Mouse (Mus musculus) hindbrain, embryonic 10.5 days (tissue): ENCODE measurements around the gene Hcrtr2. TPM values are rescaled to one million over a fixed set of nuclear protein-coding genes. Genes with fewer than 3 reads are reported as not detected.

Source experiments
- DNase-seq: peaks from one replicate; pipeline ENCODE4 v3.0.0-alpha.2; 2017; ENCODE audit warnings: low spot score
- H3K27ac ChIP-seq: fragments of 300-500 bp; sonication (generic); 2 replicates; pipeline ENCODE4 v1.5.1; 2016; ENCODE audit warnings: mild to moderate bottlenecking, moderate library complexity
- H3K27me3 ChIP-seq: fragments of 300-500 bp; sonication (generic); 2 replicates; pipeline ENCODE4 v1.6.1; 2016; ENCODE audit warnings: mild to moderate bottlenecking; ENCODE audit not compliant: poor library complexity, insufficient read depth, severe bottlenecking
- H3K36me3 ChIP-seq: fragments of 300-500 bp; sonication (generic); 2 replicates; pipeline ENCODE4 v1.6.1; 2016; ENCODE audit warnings: mild to moderate bottlenecking, moderate library complexity
- H3K4me1 ChIP-seq: fragments of 300-500 bp; sonication (generic); replicated peaks from 2 replicates; pipeline ENCODE4 v1.6.1; 2016; ENCODE audit warnings: mild to moderate bottlenecking
- H3K4me3 ChIP-seq: fragments of 300-500 bp; sonication (generic); 2 replicates; pipeline ENCODE4 v1.5.1; 2016; ENCODE audit warnings: mild to moderate bottlenecking, moderate library complexity
- H3K9me3 ChIP-seq: fragments of 300-500 bp; sonication (generic); 2 replicates; pipeline ENCODE4 v1.6.1; 2016; ENCODE audit warnings: mild to moderate bottlenecking, moderate library complexity
- WGBS: fragments of 180-500 bp; shearing (Covaris S2); methylation state at CpG from one replicate; pipeline ENCODE4 v1.1.7; 2016; 5-methylcytosine and 5-hydroxymethylcytosine counted together
- polyA plus RNA-seq: library from polyadenylated mRNA; unstranded; fragments of >200 nt; fragmentation: Nextera tagmentation; extraction: Ambion mirVana; gene quantifications from 2 replicates; pipeline ENCODE4 v1.2.1, GENCODE M21; 2016

The Hcrtr2 gene
- 0.39 and 0.46 TPM in 2 replicates for polyA plus RNA-seq

- Histone ChIP-seq H3K4me3 (peak within 1 kb of the TSS; percentile 58), H3K27me3 (peaks cover 45% of the 10 kb centered on the region), H3K27ac (no peak within 1 kb of the TSS; the same call in 1 of the 2 replicates), H3K9me3 (no peaks in the 10 kb centered on the region), H3K4me1 (peaks cover 15% of the 10 kb centered on the region), H3K36me3 (no peaks in the 10 kb centered on the region)
- no peak for DNase-seq
- WGBS: 75% methylated on average over 6 of the region's 6 CpGs
These were observed at the start of gene Hcrtr2 for GRCm38 (mm10) chr9:76323756-76324155. Gene Hcrtr2, minus strand, starts transcription at chr9:76323856.

GRCm38 (mm10) chr9:76364874-76365273, 41.2 kb upstream of the Hcrtr2 start:
- H3K27ac ChIP-seq: no peak overlapping the region
- no peaks in the 10 kb centered on the region for H3K27me3 ChIP-seq

GRCm38 (mm10) chr9:76360374-76360773, 36.7 kb upstream of the Hcrtr2 start:
- Histone ChIP-seq H3K9me3 (no peaks in the 10 kb centered on the region), H3K36me3 (no peaks in the 10 kb centered on the region), H3K4me3 (no peak overlapping the region), H3K27me3 (no peaks in the 10 kb centered on the region), H3K27ac (no peak overlapping the region), H3K4me1 (no peaks in the 10 kb centered on the region)
- DNase-seq: no peak

More at GRCm38 (mm10) chr9:76364874-76365273, 41.2 kb upstream of the Hcrtr2 start:
- 89% methylated on average over 6 of the region's 6 CpGs for WGBS
- H3K9me3 ChIP-seq: no peaks in the 10 kb centered on the region
- no peaks in the 10 kb centered on the region for H3K4me1 ChIP-seq
- H3K36me3 ChIP-seq: no peaks in the 10 kb centered on the region
- no peak for DNase-seq
- H3K4me3 ChIP-seq: no peak overlapping the region

DNA sequence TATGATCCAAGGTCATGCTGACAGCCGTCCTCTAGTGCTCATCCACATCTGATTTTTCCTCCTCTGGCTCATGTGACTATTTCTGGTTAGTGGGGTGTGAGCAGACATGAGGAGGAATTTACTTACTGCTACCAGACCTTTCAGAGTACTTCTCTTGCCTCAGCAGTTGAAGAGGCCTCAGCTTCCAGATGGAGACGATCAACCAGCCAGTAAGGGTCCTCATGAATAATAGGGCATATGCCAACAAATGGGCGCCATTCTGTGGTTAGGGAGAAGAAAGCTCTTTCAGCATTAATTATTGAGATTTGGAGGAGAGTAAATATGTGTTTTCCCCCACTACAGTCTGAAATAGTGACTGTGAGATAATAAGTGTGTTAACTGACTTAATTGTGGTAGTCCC, 28.7 kb upstream of the Hcrtr2 start:
- Histone ChIP-seq H3K27me3 (no peaks in the 10 kb centered on the region), H3K36me3 (no peaks in the 10 kb centered on the region), H3K27ac (no peak overlapping the region), H3K4me1 (no peaks in the 10 kb centered on the region), H3K9me3 (no peaks in the 10 kb centered on the region), H3K4me3 (no peak overlapping the region)
- DNase-seq: no peak
- 80% methylated on average over 3 of the region's 3 CpGs for WGBS

GRCm38 (mm10) chr9:76347298-76347697, 23.6 kb upstream of the Hcrtr2 start:
- no peaks in the 10 kb centered on the region for H3K36me3 ChIP-seq
- no peaks in the 10 kb centered on the region for H3K4me1 ChIP-seq
- no peak overlapping the region for H3K4me3 ChIP-seq
- H3K27me3 ChIP-seq: no peaks in the 10 kb centered on the region
- no peaks in the 10 kb centered on the region for H3K9me3 ChIP-seq
- no peak for DNase-seq
- H3K27ac ChIP-seq: no peak overlapping the region
- 93% methylated on average over 1 of the region's 1 CpGs for WGBS

DNA sequence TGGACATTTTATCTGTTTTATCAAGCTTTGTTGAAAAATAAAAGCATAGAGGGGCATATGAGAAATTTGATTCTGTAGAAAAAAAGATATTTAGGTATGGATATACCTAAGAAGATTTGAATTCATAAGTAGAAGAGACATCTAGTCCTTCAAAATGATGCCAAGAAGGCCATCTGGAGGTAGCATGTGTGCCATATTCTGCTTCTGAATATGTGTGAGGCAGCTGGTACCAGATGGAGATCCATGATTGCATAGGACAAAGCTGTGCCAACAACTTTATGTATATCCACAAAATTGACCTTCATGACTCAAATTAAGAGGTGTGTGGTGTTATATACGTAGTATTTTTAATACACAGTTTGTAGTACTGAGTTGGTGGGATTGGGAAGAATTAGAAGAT, 7.4 kb upstream of the Hcrtr2 start:
- DNase-seq: no peak
- Histone ChIP-seq H3K9me3 (peaks cover 2% of the 10 kb centered on the region; the same call in 1 of the 2 replicates), H3K4me1 (no peaks in the 10 kb centered on the region), H3K27ac (no peak overlapping the region), H3K27me3 (no peaks in the 10 kb centered on the region), H3K4me3 (no peak overlapping the region), H3K36me3 (no peaks in the 10 kb centered on the region)
- 78% methylated on average over 1 of the region's 1 CpGs for WGBS

DNA sequence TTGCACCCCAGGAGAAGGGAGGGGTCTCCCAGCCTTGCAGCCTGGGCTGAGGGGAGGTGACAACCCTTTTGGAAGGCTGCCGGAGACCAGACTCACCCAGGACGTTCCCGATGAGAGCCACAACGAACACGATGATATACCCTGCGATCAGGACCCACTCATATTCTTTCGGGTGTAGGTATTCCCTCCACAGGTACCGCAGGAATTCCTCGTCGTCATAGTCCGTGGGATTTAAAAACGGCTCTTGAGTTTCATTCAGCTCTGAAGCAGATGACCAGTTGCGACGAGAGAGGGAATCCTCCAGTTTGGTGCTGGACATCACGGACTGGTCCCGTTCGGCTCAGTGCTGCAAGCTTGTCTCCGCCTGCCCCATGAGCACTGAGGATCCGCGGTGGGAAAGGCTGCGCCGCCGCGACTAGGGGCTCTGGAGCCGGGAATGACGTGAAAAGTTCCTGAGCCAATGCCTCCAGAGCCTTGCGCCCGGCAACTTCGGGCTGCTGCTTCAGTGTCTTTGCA, 412 bp downstream of the Hcrtr2 start:
- H3K36me3 ChIP-seq: no peaks in the 10 kb centered on the region
- WGBS: under 1% methylated on average over 29 of the region's 29 CpGs
- H3K4me3 ChIP-seq: peak overlapping the region; percentile 58
- peaks cover 15% of the 10 kb centered on the region for H3K4me1 ChIP-seq
- H3K9me3 ChIP-seq: no peaks in the 10 kb centered on the region
- H3K27ac ChIP-seq: no peak overlapping the region; the same call in 1 of the 2 replicates
- peak; percentile 61 for DNase-seq
- H3K27me3 ChIP-seq: peaks cover 45% of the 10 kb centered on the region

DNA sequence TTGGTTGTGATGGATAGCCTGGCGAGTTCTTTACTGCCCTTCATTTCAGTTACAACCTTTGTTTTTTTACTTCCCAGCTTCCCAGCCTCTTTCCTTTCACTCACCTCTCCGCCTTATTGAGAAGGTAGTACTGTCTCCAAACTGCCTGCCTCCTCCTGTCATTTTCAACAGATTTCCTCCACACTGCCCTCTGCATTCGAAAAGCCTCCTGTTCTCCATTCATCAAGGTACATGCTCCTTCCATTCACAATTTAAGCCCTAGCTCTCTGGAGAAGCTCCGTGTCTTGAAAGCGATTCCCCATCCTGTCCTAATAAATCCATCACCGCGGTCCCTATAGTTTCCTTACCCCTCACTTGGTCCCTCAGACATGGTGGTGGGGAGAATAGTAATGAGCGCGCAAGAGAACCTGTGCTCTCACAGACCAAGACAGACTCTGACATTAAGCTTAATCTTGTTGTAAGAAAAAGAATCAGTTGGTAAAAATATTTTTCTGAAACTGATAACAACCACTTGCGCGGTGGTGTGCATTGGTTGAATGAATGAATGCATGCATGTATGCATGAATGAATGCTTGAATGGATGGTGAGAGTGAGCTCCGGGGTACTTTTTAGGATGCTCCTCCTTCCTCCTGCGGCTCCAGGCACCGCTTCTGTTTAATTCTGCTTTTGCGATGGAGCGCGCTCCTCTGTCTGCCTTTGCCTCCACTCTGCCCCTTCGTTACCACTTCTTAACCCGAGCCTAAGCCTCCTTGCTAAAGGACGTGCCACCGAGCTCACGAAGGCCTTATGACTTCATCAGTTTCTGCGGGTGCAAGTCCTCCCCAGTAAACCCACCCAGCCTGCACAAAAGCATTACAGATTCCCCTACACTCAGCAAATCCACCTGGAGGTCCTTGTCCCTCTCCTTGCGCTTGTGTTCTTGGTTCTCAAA, 1.3 kb downstream of the Hcrtr2 start:
- peak; percentile 17 for DNase-seq
- Histone ChIP-seq H3K9me3 (no peaks in the 10 kb centered on the region), H3K27me3 (peaks cover 45% of the 10 kb centered on the region), H3K36me3 (no peaks in the 10 kb centered on the region), H3K4me1 (peaks cover 15% of the 10 kb centered on the region), H3K4me3 (peak overlapping the region; percentile 58), H3K27ac (no peak overlapping the region)
- whole genome bisulfite sequencing: 6% methylated on average over 24 of the region's 24 CpGs

DNA sequence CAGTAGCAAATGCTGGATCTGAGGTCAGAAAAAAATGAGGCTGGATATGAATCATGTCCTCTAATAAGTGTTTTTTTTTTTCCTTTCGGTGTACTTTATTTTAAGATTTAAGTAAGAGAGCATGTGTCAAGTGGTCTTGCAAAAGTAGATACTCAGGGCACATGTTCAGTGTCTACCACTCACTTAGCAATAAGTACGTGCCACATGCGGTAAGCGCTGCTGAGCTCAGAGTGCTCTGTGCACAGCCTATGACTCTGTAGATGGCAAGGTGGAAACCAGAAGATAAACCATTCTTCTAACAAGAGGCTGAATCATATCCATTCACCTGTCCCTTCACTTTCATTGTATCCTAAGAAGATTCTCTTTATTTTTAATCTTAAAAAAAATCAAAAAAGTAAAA, 2.1 kb downstream of the Hcrtr2 start:
- Histone ChIP-seq H3K4me3 (no peak overlapping the region), H3K4me1 (peaks cover 15% of the 10 kb centered on the region), H3K9me3 (no peaks in the 10 kb centered on the region), H3K27me3 (peaks cover 45% of the 10 kb centered on the region), H3K36me3 (no peaks in the 10 kb centered on the region), H3K27ac (no peak overlapping the region)
- DNase-seq: no peak
- WGBS: 91% methylated on average over 4 of the region's 4 CpGs

DNA sequence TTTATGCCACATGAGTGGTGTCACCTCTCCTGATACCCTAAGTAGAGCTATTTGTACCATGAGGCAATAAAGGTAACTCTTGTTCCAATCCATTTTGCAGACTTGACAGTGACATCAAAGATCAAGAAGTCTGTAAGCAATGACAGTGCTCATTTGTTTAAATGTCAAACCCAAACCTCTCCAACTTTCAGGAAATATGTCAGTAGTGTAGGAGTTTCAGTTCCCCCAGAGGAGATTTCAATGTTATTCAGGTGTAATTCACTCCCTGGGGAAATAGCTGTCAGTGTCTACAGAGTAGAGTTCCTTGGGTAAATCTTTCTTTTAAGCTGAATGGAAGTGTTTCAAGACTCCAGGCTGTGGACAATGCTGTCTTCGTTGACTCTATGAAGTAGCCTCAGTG, 2.9 kb downstream of the Hcrtr2 start:
- DNase-seq: no peak
- H3K27me3 ChIP-seq: peaks cover 45% of the 10 kb centered on the region
- WGBS: 78% methylated on average over 1 of the region's 1 CpGs
- H3K27ac ChIP-seq: no peak overlapping the region
- H3K4me3 ChIP-seq: no peak overlapping the region
- peaks cover 15% of the 10 kb centered on the region for H3K4me1 ChIP-seq
- no peaks in the 10 kb centered on the region for H3K36me3 ChIP-seq
- H3K9me3 ChIP-seq: no peaks in the 10 kb centered on the region

DNA sequence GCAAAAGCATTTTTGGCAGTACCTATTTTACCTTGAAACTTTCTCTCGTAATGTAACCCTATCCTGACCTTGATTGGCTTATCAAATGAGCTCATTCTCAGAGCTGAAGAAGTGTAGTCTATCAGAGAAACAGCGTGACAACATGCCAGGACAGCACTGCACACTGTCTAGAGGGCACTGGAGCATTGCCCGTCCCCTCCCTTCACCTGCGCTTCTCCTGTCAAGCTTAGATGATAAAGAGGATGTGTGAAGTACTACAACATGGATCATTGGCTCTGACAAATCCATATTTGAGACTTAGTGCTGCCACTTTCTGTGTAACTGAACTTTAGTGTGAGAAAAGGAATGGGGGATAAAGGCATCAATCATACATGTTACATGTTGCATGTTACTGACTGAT, 5.4 kb downstream of the Hcrtr2 start:
- no peak overlapping the region for H3K27ac ChIP-seq
- no peak overlapping the region for H3K4me3 ChIP-seq
- no peaks in the 10 kb centered on the region for H3K36me3 ChIP-seq
- peaks cover 11% of the 10 kb centered on the region for H3K4me1 ChIP-seq
- no peaks in the 10 kb centered on the region for H3K9me3 ChIP-seq
- WGBS: 90% methylated on average over 4 of the region's 4 CpGs
- H3K27me3 ChIP-seq: peaks cover 29% of the 10 kb centered on the region
- no peak for DNase-seq

DNA sequence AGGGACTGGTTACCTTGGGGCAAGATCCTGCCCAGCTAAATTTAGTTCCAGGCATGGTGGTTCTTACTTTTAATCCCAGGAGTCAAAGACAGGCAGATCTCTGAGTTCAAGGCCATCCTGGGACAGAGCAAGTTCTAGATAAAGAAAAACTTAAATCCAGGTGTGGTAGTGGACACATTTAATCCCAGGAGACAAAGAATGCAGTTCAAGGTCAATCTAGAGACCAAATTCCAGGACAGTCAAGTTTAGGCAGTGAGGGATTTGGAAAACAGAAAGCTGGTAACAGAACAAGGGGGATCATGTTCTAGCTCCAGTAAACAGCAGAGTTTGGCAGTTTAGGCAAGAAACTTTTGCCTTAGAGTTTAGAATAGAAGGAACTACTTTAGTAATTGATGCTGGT, 8.6 kb downstream of the Hcrtr2 start:
- no peaks in the 10 kb centered on the region for H3K9me3 ChIP-seq
- H3K27me3 ChIP-seq: no peaks in the 10 kb centered on the region
- no peaks in the 10 kb centered on the region for H3K36me3 ChIP-seq
- no peak for DNase-seq
- H3K27ac ChIP-seq: no peak overlapping the region
- no peak overlapping the region for H3K4me3 ChIP-seq
- no peaks in the 10 kb centered on the region for H3K4me1 ChIP-seq

DNA sequence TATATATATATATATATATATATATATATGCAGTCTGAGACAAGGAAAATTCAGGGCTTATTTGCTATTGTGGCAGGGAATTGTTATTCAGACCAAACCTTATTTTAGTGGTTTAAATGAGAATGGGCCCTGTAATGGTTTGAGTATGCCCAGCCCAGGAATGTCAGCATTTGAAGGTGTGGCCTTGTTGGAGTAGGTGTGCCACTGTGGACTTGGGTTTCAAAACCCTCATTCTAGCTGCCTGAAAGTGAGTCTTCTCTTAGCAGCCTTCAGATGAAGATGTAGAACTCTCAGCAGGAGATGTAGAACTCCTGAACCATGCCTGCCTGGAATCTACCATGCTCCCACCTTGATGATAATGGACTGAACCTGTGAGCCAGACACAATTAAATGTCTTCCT, 9.7 kb downstream of the Hcrtr2 start:
- Histone ChIP-seq H3K4me3 (no peak overlapping the region), H3K27ac (no peak overlapping the region), H3K36me3 (no peaks in the 10 kb centered on the region), H3K9me3 (no peaks in the 10 kb centered on the region), H3K4me1 (no peaks in the 10 kb centered on the region), H3K27me3 (no peaks in the 10 kb centered on the region)
- no peak for DNase-seq
